Mouse (Mus musculus): Measurements from ENCODE around the gene Rps6ka1. TPM values are rescaled to one million over a fixed set of nuclear protein-coding genes. Genes with fewer than 3 reads are reported as not detected.
"Not testable (repeated sequence)": the region's sequence is repeated elsewhere in the genome, so short reads cannot be mapped to it uniquely, and the experiment has no call there.

Gene Rps6ka1
- total RNA-seq, 2 experiments from 2014 or later, result 19.6 to 19.9 TPM

- DNase-seq, result peak; percentile 57
Measured at GRCm38 (mm10) chr4:133863795-133864379, 23.7 kb downstream of the Rps6ka1 start.

- DNase-seq, result no peak
Measured at GRCm38 (mm10) chr4:133857527-133857926, 30.1 kb downstream of the Rps6ka1 start.

GRCm38 (mm10) chr4:133854621-133855020, 33.0 kb downstream of the Rps6ka1 start:
- DNase-seq, result no peak

- DNase-seq, result no peak
Measured at GRCm38 (mm10) chr4:133853630-133854029, 34.0 kb downstream of the Rps6ka1 start.

GRCm38 (mm10) chr4:133846625-133847024, 41.0 kb downstream of the Rps6ka1 start:
- DNase-seq, result no peak

- no peak for DNase-seq
Measured at GRCm38 (mm10) chr4:133845060-133845459, 42.5 kb downstream of the Rps6ka1 start.

- DNase-seq, result no peak
Measured at GRCm38 (mm10) chr4:133844209-133844841, 43.3 kb downstream of the Rps6ka1 start.

GRCm38 (mm10) chr4:133842992-133843737, 44.4 kb downstream of the Rps6ka1 start:
- DNase-seq, result no peak

GRCm38 (mm10) chr4:133841756-133842483, 45.7 kb downstream of the Rps6ka1 start:
- not testable (repeated sequence) for DNase-seq

GRCm38 (mm10) chr4:133841035-133841434, 46.6 kb downstream of the Rps6ka1 start:
- DNase-seq, result peak; percentile 22

GRCm38 (mm10) chr4:133840501-133840900, 47.1 kb downstream of the Rps6ka1 start:
- DNase-seq, result no peak

- DNase-seq, result peak; percentile 29
Measured at GRCm38 (mm10) chr4:133839385-133839826, 48.2 kb downstream of the Rps6ka1 start.

- DNase-seq, result peak; percentile 58
Measured at GRCm38 (mm10) chr4:133836575-133836974, 51.0 kb downstream of the Rps6ka1 start.

GRCm38 (mm10) chr4:133835211-133835610, 52.4 kb downstream of the Rps6ka1 start:
- no peak for DNase-seq

- peak; percentile 54 for DNase-seq
Measured at GRCm38 (mm10) chr4:133832945-133833874, 54.4 kb downstream of the Rps6ka1 start.

- DNase-seq, result no peak
Measured at GRCm38 (mm10) chr4:133830453-133830852, 57.1 kb downstream of the Rps6ka1 start.

GRCm38 (mm10) chr4:133829281-133830070, 58.1 kb downstream of the Rps6ka1 start:
- DNase-seq, result peak; percentile 83

GRCm38 (mm10) chr4:133827887-133828794, 59.5 kb downstream of the Rps6ka1 start:
- no peak for DNase-seq

- DNase-seq, result no peak
Measured at GRCm38 (mm10) chr4:133827354-133827753, 60.2 kb downstream of the Rps6ka1 start.
